Mouse (Mus musculus) liver, adult 2 months (tissue): Measurements from ENCODE around the gene Efcab11. TPM values are rescaled to one million over a fixed set of nuclear protein-coding genes. Genes with fewer than 3 reads are reported as not detected.

Experiments
- DNase-seq: peaks from one replicate; pipeline ENCODE4 v3.0.0-alpha.2; 2011; ENCODE audit warnings: low read depth, low spot score; ENCODE audit errors: extremely low read depth
- H3K27ac ChIP-seq: fragments of 200-500 bp; replicated peaks from 2 replicates; pipeline ENCODE4 v1.5.1; 2012; ENCODE audit warnings: low read depth, mild to moderate bottlenecking, control low read depth, inconsistent platforms, low read length; ENCODE audit not compliant: insufficient read depth
- H3K27me3 ChIP-seq: fragments of 200-500 bp; 2 replicates; pipeline ENCODE4 v1.6.1; 2012; ENCODE audit warnings: mild to moderate bottlenecking, moderate library complexity, low read length, inconsistent platforms; ENCODE audit not compliant: control insufficient read depth, insufficient read depth
- H3K36me3 ChIP-seq: fragments of 200-500 bp; 2 replicates; pipeline ENCODE4 v1.6.1; 2012; ENCODE audit warnings: low read length, inconsistent platforms; ENCODE audit not compliant: control insufficient read depth, insufficient read depth
- H3K4me1 ChIP-seq: fragments of 200-500 bp; 2 replicates; pipeline ENCODE4 v1.6.1; 2011; ENCODE audit warnings: low read length; ENCODE audit not compliant: control insufficient read depth, insufficient read depth
- H3K4me3 ChIP-seq: fragments of 200-500 bp; 2 replicates; pipeline ENCODE4 v1.5.1; 2011; ENCODE audit warnings: low read depth, mild to moderate bottlenecking, control low read depth, low read length, moderate library complexity; ENCODE audit not compliant: insufficient read depth
- H3K79me2 ChIP-seq: fragments of 200-500 bp; 2 replicates; pipeline ENCODE4 v1.6.1; 2012; ENCODE audit warnings: inconsistent platforms, mild to moderate bottlenecking, low read length, moderate library complexity; ENCODE audit not compliant: control insufficient read depth, insufficient read depth
- H3K9ac ChIP-seq: fragments of 200-500 bp; 2 replicates; pipeline ENCODE4 v1.6.1; 2012; ENCODE audit warnings: low read depth, mild to moderate bottlenecking, control low read depth, inconsistent platforms, low read length
- CTCF ChIP-seq: fragments of 200-500 bp; IDR thresholded peaks from 2 replicates; pipeline ENCODE4 v1.5.1; 2011; ENCODE audit warnings: low read depth, low read length, control low read depth
- POLR2A ChIP-seq: fragments of 200-500 bp; IDR thresholded peaks from 2 replicates; pipeline ENCODE4 v1.6.1; 2011; ENCODE audit warnings: low read length, control low read depth; ENCODE audit not compliant: insufficient read depth; ENCODE audit errors: extremely low read depth
- WGBS: fragments of 180-500 bp; shearing (Covaris S2); methylation state at CpG from one replicate; pipeline ENCODE4 v1.1.7; 2018; 5-methylcytosine and 5-hydroxymethylcytosine counted together
- polyA plus RNA-seq: library from polyadenylated mRNA; depleted of rRNA; stranded (reverse); fragments of >200 nt; gene quantifications from 2 replicates; pipeline ENCODE4 v1.2.3, GENCODE M21; 2012
- total RNA-seq: library from RNA; depleted of rRNA; stranded (reverse); fragments of >200 nt; gene quantifications from 2 replicates; pipeline ENCODE4 v1.2.3, GENCODE M21; 2014

The Efcab11 gene
- total and polyA plus RNA-seq, 2 experiments: 0.12 to 0.28 TPM

DNA sequence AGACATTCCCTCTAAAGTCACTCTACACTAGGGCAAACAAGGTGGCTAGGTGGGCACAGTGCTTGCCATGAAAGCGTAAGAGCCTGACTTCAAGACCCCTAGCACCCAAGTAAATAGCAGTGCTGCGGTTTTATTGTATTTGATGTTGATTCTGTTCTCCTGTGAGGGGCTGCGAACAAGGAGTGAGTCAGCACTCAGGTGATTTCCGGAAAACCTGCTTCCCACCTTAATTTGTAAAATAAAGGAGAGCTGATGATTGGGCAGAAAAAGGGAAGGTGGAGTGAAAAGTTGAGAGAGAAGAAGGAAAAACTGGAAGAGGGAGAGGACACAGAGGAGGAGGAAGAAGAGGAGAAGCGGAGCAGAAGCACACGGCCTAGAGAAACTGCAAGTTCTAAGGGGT lies 118.3 kb downstream of the Efcab11 start:
- no peaks in the 10 kb centered on the region for H3K4me1 ChIP-seq

DNA sequence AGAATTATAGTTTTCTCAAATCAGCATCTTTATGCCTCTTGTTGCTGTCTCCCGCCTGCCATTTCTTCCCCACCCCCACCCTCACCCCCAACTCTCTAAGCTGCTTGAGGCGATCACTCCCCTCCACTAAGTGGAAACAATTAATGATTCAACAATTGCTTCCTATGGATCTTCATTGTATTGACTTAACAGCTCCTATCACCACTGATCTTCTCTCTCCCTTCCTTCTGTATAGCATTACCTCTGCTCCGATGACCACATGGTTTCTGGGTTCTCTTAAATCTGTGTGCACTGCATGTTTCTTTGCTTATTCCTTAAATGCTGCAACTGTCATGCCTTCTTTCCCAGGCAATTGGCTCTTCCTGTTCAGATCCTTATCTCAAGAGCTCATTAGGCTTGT lies 120.2 kb downstream of the Efcab11 start:
- Histone ChIP-seq H3K4me3 (no peak overlapping the region), H3K27me3 (no peaks in the 10 kb centered on the region), H3K9ac (no peak overlapping the region), H3K79me2 (no peaks in the 10 kb centered on the region), H3K4me1 (no peaks in the 10 kb centered on the region), H3K27ac (no peak overlapping the region), H3K36me3 (no peaks in the 10 kb centered on the region)
- TF ChIP-seq POLR2A: no peak
- TF ChIP-seq CTCF: no peak
- no peak for DNase-seq
- 93% methylated on average over 3 of the region's 3 CpGs for WGBS

More for the DNA sequence above, 118.3 kb downstream of the Efcab11 start:
- Histone ChIP-seq H3K79me2 (no peaks in the 10 kb centered on the region), H3K9ac (no peak overlapping the region), H3K27ac (no peak overlapping the region), H3K27me3 (no peaks in the 10 kb centered on the region), H3K4me3 (no peak overlapping the region), H3K36me3 (no peaks in the 10 kb centered on the region)
- DNase-seq: no peak
- 96% methylated on average over 6 of the region's 6 CpGs for WGBS
- TF ChIP-seq CTCF: no peak
- TF ChIP-seq POLR2A: no peak

GRCm38 (mm10) chr12:99757754-99758526 lies 126.3 kb downstream of the Efcab11 start:
- H3K4me3 ChIP-seq: no peak overlapping the region; the same call in 1 of the 2 replicates
- H3K36me3 ChIP-seq: no peaks in the 10 kb centered on the region
- no peak overlapping the region for H3K27ac ChIP-seq

DNA sequence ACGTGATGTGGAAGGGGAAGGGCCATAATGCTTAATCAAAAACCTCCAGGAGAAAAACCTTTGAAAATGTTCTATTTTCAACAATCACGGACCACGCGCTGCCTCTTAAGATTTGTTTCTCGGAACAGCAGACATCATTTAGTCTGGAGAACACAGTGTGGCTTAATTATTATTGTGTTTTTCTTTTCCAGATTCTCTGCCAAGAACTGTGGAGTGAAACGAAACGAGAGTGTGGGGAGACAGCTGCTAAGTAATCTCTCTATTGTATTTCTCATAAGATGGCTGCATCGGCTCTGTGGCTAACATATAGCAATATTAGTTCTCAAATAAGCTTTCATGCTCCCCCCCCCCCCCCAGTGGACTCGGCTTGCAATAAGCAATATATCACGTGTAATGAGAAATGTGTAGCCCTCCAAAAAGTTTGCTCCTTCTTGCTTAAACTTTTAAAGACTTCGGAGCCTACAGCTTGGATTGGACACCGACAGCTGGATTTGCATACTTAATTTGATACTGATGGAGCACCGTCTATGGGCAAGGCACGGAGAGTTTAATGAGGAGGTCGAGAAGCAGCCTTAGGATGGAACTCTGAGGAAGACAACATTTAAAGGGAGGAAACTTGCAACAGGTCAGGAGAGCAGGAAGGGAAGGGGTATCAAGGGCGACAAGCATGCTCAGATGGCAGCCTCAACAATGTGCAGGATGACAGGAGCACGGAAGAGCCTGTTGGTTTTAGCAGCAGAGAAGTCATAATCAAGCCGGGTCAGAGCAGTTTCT lies 127.1 kb downstream of the Efcab11 start:
- Histone ChIP-seq H3K79me2 (no peaks in the 10 kb centered on the region), H3K9ac (no peak overlapping the region), H3K27ac (no peak overlapping the region), H3K4me1 (no peaks in the 10 kb centered on the region), H3K36me3 (no peaks in the 10 kb centered on the region), H3K27me3 (no peaks in the 10 kb centered on the region; the same call in 1 of the 2 replicates), H3K4me3 (no peak overlapping the region)
- DNase-seq: no peak
- WGBS: 81% methylated on average over 18 of the region's 18 CpGs
- TF ChIP-seq CTCF: no peak
- TF ChIP-seq POLR2A: no peak

More at GRCm38 (mm10) chr12:99757754-99758526, 126.3 kb downstream of the Efcab11 start:
- TF ChIP-seq POLR2A (no peak), CTCF (no peak)
- Histone ChIP-seq H3K79me2 (no peaks in the 10 kb centered on the region), H3K9ac (no peak overlapping the region), H3K27me3 (no peaks in the 10 kb centered on the region; the same call in 1 of the 2 replicates), H3K4me1 (no peaks in the 10 kb centered on the region)
- 81% methylated on average over 15 of the region's 15 CpGs for WGBS
- DNase-seq: no peak

DNA sequence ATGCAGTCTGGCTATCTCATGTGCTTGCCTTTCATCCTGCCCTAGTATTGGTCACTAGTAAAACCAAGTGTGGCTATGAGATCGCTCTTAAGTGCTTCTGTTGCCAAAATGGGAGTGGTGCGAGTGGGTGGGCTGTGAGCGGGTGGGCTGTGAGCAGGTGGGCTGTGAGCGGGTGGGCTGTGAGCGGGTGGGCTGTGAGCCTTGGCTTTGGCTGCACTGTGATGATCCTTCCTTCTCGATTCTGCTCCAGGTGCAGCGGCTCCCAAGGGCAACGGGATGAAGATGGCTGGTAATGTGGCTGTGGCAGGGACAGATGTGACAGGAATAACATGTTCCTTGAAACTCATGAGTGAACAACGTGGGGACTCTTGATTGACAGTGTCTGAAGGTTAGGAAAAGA lies 128.0 kb downstream of the Efcab11 start:
- Histone ChIP-seq H3K27me3 (no peaks in the 10 kb centered on the region; the same call in 1 of the 2 replicates), H3K9ac (no peak overlapping the region), H3K36me3 (no peaks in the 10 kb centered on the region), H3K4me1 (no peaks in the 10 kb centered on the region), H3K4me3 (no peak overlapping the region), H3K79me2 (no peaks in the 10 kb centered on the region), H3K27ac (no peak overlapping the region)
- TF ChIP-seq POLR2A (no peak), CTCF (no peak)
- no peak for DNase-seq
- WGBS: 97% methylated on average over 9 of the region's 9 CpGs

- DNase-seq: no peak
- TF ChIP-seq POLR2A (no peak), CTCF (no peak)
- Histone ChIP-seq H3K79me2 (no peaks in the 10 kb centered on the region), H3K4me3 (no peak overlapping the region), H3K4me1 (no peaks in the 10 kb centered on the region), H3K27me3 (no peaks in the 10 kb centered on the region; the same call in 1 of the 2 replicates), H3K27ac (no peak overlapping the region), H3K36me3 (no peaks in the 10 kb centered on the region), H3K9ac (no peak overlapping the region)
- WGBS: 83% methylated on average over 11 of the region's 11 CpGs
These were observed 131.3 kb downstream of the Efcab11 start for GRCm38 (mm10) chr12:99752986-99753385.
